Mouse (Mus musculus): ENCODE results near the gene Parp8.

DNA sequence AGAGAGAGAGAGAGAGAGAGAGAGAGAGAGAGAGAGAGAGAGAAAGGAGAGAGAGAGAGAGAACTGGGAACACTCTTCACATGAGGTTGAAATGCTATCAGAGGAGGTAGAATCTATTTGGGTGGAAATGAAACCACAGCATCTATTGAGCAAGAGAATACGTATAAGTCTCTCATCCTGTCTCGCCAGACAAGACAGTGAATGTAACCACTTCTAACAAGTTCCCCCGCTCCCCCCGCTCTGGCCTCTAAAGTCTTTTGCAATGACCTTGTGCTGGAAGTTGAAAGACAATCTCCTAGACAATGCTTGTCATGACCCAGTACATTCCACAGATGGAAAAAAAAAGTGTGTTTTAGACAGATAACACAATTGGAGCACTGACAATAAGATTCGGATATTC, 181.4 kb downstream of the Parp8 start:
- TF ChIP-seq CTCF (IDR thresholded peaks at IDR 0.05; ENCODE audit: borderline replicate concordance, insufficient read depth, low read length) (no peak), POLR2A (IDR thresholded peaks at IDR 0.05; ENCODE audit: low read depth, low read length) (no peak)

Measured in embryonic fibroblast, embryonic 13.5 days (primary cell).